Mouse (Mus musculus) retina, adult 2 months (tissue): Measurements from ENCODE around the gene Isyna1.
A peak's percentile ranks its signal among the peaks of the same experiment; 100 is the strongest.

ENCODE experiments used
- DNase-seq: peaks from one replicate; pipeline ENCODE4 v3.0.0-alpha.2; 2012; ENCODE audit warnings: low read depth, low spot score

Isyna1 gene

GRCm38 (mm10) chr8:70622220-70622619, 28.0 kb downstream of the Isyna1 start:
- DNase-seq, result no peak

- DNase-seq, result no peak
Measured at GRCm38 (mm10) chr8:70625104-70625503, 30.9 kb downstream of the Isyna1 start.

- DNase-seq, result no peak
Measured at GRCm38 (mm10) chr8:70627041-70627440, 32.9 kb downstream of the Isyna1 start.

GRCm38 (mm10) chr8:70628986-70629490, 34.9 kb downstream of the Isyna1 start:
- DNase-seq, result no peak

- DNase-seq, result peak; percentile 81
Measured at GRCm38 (mm10) chr8:70629574-70630531, 35.7 kb downstream of the Isyna1 start.

GRCm38 (mm10) chr8:70630532-70631381, 36.6 kb downstream of the Isyna1 start:
- DNase-seq, result no peak

GRCm38 (mm10) chr8:70631436-70631835, 37.3 kb downstream of the Isyna1 start:
- DNase-seq, result no peak

- no peak for DNase-seq
Measured at GRCm38 (mm10) chr8:70632346-70632892, 38.2 kb downstream of the Isyna1 start, which contains the start of gene Gdf15. Gene Gdf15 (minus strand): TSS chr8:70632456.

GRCm38 (mm10) chr8:70634066-70634465, 39.9 kb downstream of the Isyna1 start:
- no peak for DNase-seq

- DNase-seq, result no peak
Measured at GRCm38 (mm10) chr8:70635527-70635926, 41.4 kb downstream of the Isyna1 start.

GRCm38 (mm10) chr8:70636838-70637237, 42.7 kb downstream of the Isyna1 start:
- DNase-seq, result no peak

- DNase-seq, result no peak
Measured at GRCm38 (mm10) chr8:70638752-70639151, 44.6 kb downstream of the Isyna1 start.

- DNase-seq, result no peak
Measured at GRCm38 (mm10) chr8:70643019-70643418, 48.8 kb downstream of the Isyna1 start.

- DNase-seq, result no peak
Measured at GRCm38 (mm10) chr8:70644065-70644464, 49.9 kb downstream of the Isyna1 start.

- DNase-seq, result no peak
Measured at GRCm38 (mm10) chr8:70645501-70646224, 51.5 kb downstream of the Isyna1 start.

GRCm38 (mm10) chr8:70646369-70646768, 52.2 kb downstream of the Isyna1 start:
- DNase-seq, result no peak

GRCm38 (mm10) chr8:70646775-70647174, 52.6 kb downstream of the Isyna1 start:
- DNase-seq, result no peak
